Mouse (Mus musculus): ENCODE measurements around the gene Vrk1.

Vrk1 gene

DNA sequence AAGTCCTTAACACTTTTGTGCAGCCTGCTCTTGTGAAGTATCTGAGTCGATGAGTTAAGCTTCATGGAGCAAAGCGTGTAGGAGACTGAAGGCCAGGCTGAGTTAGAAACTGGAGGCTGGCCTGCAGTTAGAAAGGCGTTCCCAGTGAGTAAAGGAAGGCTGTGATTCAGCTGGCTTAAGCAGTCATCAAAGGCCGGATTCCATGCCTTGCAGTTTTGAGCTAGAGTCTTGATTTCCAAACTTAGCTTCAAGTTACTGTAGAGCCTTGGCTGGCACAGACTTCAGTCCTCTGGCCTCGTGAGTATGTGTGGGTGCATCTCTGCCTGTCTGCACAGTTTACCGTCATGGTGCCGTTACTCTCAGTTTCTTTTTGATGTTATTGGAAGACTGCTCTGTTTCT lies 42.2 kb downstream of the Vrk1 start:
- DNase-seq (ENCODE audit: low read depth, low spot score), result no peak

DNA sequence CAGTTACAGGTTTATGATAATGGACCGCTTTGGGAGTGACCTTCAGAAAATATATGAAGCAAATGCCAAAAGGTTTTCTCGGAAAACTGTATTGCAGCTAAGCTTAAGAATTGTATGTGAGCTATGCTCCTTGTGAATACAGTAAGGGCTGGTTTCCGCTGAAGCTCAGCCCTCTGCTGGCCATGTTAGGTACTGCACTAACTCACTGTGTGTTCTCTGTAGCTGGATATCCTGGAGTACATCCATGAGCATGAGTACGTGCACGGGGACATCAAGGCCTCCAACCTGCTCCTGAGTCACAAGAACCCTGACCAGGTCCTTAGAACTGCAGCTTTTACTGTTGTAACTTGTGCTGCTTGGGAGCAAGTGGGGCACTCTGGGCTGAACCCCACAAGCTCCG lies 45.8 kb downstream of the Vrk1 start:
- DNase-seq (ENCODE audit: low read depth, low spot score), result peak; percentile 50

DNA sequence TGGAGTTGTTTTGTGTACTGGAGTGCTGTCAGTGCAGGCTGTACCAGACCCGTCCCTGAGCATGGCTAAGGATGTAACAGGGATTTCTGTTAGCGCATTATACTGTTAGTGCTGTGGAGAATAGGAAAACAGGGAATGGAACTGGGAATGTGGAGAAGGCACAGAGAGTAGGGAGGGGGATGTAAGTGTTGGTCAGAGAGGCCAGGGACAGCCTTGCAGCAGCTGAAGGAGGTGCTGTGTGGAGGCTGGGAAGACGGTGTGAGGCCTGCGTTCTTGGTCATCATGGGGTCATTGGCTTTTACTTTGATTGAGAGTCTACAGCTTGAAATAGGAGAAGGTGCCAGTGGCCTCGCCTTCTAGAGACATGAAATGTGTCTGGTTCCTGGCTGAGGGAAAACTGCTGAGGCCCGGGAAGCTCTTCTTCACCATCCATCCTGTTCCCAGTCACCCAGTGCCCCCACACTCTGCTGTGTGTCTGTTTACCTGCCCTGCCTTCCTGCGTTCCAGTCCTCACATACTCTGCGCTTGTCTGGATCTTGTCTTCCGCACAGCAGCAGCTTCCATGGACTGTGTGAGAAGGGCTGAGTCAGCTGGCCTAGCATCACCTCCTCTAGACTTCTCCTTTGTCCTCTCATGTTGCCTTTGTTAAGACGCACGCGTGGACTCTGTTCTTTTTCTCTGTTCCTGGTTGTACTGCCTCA lies 50.0 kb downstream of the Vrk1 start:
- no peak for DNase-seq (ENCODE audit: low read depth, low spot score)

DNA sequence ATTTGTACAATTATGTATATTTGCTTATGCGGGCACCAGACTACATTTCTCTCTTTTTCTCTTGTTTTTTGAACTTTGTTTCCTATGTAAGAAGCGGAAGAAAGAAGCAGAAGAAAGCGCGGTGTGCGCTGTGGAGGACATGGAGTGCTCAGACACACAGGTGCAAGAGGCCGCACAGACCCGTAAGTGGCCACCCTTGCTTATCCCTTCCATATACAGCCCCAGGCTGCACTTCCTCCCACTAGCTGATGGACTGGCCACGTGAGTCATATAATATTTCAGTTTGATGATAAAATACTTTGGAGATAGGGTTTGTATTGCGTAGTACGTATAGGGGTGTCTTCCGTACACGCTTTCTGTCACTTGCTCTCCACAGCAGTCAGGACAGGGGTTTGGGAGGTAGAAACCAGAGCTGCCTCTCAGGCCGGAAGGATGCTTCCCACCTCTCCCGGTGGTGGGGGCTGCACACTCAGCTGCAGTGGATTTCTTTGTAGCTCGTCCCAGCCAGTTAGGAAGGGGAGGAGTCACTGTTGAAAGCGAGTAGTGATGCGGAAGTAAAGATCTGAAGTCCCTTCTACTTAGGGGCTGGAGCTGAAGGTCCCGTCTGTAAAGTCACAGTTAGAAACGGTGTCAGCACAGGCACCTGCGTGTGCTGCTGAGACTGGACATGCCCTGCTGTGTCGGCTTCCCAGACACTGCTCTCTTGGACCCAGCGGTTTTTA lies 60.6 kb downstream of the Vrk1 start:
- DNase-seq (ENCODE audit: low read depth, low spot score), result no peak

DNA sequence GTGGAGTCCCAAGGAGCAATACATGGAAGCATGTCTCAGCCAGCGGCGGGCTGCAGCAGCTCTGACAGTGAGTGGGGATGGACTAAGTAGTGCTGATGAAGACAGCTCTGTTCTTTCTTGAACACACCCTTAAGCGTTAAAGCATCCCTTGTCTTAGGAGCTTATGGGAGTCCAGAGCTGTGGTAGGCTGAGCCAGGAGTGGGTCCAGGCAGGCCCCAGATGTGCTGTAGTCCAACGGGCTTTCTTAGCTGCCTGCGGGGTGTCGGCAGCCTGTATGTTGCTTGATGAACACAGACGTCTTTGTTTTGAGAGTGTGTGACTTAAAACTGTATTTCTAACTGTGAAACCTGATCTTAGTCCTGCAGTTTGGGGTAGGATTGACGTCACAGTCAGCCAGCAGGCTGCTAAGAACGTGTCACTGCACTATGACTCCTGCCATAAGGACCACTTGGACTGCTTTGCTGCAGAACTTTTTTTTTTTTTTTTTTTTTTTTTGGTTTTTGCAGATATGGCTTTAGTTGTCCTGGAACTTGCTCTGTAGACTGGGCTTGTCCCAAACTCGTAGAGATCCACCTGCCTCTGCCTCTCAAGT lies 61.6 kb downstream of the Vrk1 start:
- DNase-seq (ENCODE audit: low read depth, low spot score), result no peak

DNA sequence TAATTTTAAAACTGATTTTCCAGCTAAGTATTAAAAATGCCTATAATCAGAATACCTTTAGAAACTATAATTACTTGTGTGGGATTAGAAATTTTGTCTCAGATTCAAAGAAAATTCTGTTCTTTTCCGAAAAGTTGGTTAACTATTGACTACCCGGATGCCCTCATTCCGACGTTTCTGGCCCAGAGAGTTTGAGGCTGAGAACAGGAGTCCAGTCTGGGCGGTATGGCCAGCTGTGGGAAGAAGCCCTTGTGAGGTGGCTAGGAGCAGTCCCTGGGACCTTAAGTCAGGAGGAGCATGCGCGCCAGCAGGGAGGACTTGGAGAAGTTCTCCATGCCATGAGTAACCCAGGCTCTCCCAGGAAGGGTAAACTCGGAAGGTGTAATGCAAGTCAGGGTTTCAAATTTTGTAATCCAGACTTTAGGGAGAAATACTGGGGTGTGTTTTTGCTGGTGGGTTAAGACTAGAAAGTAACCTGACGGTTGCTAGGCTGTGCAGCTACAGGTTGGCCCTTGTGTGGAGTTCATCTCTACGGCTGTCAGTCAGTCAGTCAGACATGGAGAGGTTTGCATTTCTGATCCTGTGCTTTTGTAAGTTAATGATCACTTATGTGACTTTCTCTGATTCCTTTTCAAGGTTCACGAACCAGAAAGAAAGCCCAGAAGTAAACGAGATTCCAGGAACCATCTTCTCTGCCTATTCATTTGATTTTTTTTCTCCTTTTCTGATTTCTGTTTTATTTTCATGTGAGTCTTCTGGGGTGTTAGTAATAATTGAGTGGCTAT lies 64.5 kb downstream of the Vrk1 start:
- no peak for DNase-seq (ENCODE audit: low read depth, low spot score)

DNA sequence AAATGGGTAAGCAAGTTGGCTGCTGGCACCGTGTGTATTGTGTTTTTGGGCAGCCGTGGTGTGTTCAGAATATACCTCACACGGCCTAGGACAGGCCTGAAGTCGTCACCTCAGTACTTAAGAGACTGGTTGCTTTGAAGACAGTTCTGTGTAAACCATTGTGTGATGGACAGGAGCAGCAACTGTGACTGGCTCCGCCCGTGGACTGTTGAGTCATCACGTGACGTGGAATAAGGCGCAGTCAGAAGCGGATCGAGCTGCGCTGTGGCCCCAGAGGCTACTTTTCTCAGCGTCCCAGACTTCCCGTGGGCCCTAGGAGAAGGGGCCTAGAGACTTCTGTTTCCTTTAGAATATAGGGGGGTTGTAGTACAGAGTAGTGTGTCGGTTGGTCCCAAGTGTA lies 66.1 kb downstream of the Vrk1 start:
- no peak for DNase-seq (ENCODE audit: low read depth, low spot score)

DNA sequence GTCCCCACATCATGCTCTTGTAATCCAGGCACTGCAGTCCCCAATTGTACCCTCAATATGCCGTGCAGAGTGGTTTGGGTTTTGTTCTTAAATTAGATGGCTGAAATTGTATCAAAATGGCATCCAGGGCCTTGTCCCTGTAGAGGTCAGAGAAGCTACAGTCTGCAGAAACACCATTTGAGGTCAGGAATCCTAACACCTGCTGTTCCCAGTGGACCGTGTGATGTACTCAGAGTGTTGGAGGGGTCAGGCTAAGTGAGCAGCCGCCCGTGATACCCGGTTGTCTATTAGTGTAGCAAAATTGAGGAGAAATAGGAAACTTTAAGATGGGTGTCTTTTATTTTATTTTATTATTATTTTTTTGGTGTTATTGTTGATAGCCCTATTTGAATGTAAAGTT lies 70.5 kb downstream of the Vrk1 start:
- DNase-seq (ENCODE audit: low read depth, low spot score), result no peak

DNA sequence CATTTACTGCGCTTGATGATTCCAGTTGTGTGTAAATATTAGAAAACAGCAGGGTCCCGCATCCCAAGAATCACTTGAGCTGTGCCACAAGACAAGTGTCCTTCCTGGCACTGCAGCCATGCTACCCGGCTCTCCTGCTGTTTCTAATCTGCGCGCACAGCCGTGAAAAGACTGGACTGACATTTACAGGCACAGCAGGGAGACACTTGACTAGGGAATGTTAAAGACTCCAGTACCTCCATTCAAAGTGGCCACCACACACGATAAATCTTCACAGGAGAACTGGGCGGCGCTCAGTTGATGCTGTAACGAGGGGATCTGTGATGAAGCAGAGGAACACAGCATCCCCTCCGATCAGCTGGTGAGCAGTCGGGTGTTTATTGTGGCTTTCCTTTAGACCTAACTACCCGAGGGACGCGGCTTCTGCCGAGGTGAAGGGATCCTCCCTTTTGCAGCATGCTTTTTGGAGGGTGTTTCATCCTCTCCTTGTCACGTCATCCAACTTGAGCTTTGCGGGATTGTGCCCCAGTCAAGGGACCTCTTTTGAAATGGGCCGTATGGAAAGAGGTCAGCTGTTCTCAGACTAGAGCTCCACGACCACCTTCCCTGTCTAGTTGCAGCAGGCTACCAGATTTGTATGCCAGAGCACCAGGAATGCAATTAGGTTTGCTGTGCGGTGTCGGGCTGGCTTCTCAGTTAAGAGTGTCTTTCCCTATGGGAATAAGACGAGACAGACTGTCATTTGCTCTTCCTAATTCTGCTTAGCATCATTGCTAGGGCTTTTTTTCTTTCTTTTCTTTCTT lies 71.1 kb downstream of the Vrk1 start:
- DNase-seq (ENCODE audit: low read depth, low spot score), result no peak

DNA sequence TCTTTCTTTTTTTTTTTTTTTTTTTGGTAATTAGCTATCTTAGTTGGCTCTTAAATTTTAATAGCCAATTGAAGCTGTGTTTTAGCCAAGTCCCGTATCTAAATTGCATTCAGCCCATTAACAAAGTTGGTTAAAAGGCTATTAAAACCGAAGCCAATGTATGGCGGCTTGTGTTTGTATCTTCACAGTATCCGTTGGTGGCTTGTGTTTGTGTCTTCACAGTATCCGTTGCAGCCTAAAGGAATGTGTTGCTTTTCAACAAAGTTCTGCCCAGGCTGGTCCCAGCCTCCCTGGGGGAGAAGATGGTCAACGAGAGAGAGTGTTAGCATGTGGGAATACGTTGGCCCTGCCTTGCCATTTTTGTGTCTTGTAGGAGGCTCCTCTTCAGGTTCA lies 71.7 kb downstream of the Vrk1 start:
- no peak for DNase-seq (ENCODE audit: low read depth, low spot score)

DNA sequence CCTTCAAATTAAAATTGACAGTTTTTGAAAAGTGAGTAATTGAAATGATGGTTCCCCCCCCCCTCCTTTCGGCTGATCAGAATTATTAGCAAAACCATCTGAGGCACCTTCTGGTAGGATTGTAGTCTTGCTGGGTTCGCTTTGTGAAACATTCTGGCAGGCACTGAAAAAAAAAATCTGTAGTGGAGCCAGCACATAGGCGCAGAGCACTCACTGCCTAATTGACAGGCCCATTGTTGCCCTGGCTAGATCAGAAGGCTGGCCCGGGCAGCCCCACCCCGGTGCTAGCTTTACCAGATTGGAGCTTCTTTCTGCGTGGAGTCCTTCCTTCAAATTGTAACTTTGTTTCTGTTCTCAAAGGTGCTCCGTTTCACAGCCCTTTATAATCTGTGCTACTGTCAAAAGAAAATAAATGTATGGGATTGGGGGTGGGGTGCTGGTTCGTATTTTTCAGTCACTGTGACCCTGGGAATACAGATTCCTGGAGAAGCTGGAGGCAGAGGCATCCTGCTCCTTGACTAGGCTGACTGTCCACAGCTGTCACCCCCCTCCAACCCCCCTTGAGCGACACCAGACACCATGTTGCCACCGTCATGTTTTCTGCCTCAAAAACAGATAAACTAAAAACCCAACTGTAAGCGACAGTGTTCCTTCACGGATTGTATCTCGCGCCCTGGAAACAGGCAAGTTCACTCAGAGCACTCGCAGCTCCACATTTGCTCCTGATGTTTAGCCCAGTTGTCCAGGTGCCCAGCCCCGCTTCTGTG lies 72.3 kb downstream of the Vrk1 start:
- DNase-seq (ENCODE audit: low read depth, low spot score), result no peak

DNA sequence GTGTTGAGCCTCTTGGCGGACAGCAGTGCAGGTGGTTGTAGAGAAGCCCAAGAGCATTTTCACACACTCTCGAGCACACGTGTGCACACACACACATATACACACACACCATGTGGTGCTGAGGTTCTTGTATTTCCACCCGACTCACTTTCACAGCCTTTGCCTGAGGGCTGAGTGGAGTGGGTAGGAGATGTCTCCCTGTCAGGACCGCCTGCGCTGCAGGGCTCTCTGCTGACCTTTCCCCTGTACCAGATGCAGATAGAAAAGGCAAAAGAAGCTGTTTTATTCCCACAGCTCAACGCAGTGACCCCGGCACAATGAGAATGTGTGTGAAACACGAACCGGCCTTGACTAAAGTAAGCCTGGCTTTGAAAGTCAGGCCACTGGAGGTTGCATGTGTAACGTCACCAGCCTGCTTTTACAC lies 72.9 kb downstream of the Vrk1 start:
- no peak for DNase-seq (ENCODE audit: low read depth, low spot score)

DNA sequence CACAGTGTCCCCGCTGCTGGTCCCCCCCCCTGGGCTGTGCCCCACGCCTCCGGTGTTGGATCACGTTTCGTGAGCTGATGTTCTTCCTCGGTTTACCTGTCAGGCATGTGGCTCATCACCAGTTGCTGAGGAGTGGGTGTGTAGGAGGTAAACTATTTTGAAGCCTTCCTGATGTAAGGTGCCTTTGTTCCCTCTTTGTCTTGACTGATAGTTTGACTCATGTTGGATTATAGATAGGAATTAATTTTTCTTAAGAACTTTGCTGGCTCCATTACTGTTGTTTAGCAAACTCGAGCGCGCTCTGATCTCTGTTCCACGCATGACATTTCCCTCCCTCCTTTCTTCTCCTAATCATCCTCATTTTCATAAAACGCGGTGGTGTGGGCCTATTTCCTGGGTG lies 74.1 kb downstream of the Vrk1 start:
- DNase-seq (ENCODE audit: low read depth, low spot score), result no peak

DNA sequence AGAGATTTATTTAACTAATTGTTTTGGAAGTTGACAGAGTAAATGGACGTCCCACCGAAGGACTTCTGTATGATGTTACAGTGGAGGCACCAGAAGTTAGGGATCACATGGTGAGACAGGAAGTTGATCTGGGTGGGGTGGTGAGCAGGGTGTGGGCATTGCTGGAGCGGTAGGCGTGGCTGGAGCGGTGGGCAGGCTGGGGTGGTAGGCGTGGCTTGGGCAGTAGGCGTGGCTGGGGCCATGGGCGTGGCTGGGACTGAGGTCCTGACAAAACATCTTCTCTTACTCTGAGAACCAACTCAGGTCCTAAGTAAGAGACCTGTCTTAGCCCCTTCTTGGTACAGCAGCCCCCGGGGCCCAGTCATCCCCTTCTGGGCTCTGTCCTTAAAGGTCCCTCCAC lies 84.8 kb downstream of the Vrk1 start:
- no peak for DNase-seq (ENCODE audit: low read depth, low spot score)

DNA sequence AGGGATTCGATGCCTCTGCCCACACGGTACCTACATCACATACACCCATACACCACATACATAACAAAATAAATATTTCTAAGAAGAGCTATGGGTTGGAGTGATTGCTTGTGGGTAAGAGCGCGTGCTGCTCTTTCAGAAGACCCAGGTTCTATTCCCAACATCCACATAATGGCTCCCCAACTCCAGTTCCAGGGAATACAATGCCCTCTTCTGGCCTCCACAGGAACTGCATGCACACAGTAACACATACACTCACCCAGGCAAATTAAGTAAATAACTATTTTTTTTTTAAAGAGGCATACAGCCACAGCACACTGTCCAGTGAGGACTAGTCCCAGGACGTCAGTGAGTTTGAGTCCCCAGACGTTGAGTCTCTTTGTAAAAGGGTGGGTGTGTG lies 92.0 kb downstream of the Vrk1 start:
- no peak for DNase-seq (ENCODE audit: low read depth, low spot score)

DNA sequence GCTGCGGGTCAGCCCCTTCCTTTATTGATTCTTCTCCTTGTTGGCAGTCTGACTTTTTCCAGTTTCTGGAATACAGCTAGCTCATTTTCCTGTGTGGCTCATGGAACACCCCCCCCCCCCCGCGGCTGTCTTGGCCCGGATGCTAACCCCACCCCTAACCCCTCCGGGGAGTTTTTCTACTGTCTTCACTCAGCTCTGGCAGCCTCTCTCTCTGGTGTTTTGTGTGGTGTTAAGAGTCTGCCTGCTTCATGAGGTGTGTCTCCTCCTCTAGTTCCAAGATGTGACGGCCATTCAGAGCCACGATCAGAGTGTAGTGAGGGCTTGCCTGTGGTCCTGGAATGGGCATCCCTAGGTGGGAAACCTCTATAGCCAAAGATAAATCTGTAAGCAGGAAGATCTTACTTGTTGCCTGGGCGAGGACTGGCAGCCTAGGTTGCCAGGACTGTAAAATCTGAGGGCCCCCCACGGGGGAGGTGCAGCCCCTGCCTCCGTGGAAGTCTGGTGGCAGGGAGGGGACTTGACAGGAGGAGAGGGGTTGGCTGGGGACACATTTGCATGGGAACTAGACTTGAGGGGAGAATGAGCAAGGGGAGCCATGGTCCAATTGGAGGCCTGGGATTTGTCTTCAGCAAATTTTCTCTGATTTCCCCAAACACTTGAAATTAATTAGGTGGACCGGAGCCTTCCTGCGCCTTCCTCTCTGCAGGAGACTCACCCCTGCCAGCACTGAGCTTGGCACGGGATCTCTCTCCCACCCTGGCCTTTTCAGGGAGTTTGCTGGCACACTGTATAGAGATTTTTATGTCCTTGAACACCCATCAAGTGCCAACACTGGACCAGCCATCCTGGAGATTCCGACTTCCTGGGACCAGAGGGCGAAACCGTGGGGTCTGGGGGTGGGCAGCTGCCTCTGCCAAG lies 93.0 kb downstream of the Vrk1 start:
- DNase-seq (ENCODE audit: low read depth, low spot score), result no peak

DNA sequence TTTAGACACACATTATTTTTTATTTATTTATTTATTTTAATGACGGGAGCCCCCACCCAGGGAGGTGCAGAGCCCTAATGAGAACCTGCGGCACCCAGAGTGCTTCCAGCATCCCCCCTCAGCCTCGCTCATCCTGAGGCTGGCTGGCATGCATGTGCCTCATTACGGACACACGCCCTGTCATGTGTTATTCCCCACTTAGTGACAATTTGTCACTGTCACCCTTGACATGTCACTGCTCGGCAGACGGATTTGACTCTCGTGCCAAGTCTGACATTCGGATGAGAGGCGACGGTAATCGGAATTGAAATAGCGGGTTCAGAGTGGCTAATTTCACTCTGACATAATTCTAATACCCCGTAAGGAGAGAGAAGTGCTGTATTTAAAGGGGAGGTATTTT lies 97.2 kb downstream of the Vrk1 start:
- DNase-seq (ENCODE audit: low read depth, low spot score), result no peak

DNA sequence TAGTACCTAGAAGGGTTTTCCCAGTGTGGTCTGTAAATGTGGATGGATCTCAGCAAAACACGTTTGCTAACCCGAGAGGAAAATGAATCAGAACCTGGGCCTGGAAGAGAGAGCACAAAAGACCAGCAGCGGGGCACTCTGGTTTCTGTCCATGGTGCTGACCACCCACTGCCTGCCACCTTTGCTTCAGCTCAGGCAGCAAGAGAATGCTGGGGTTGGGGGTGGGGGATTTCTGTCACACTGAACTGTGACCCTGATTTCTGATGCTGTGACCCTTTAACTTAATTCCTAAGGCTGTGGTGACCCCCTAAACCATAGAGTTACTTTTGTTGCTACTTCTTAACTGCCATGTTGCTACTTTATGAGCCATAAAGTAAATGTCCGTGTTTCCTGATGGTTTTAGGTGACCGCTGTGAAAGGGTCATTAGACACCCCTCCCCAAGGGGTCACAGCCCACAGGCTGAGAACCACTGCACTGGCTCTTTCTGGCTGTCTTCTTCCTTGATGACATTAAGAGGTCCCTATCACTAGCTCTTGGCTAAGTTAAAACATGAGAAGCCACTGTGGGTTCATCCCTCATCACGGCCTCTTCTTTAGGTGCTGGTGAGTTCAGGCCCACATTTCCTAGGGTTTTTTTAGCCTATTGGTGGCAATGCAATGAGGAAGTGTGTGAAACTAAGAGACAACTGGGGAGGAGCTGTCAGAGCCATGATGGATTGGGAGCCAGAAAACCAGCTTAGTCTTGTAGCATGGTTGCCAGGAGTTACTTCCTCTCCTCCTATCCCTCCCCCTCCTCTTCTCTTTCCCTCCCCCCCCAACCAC lies 105.3 kb downstream of the Vrk1 start:
- DNase-seq (ENCODE audit: low read depth, low spot score), result no peak

DNA sequence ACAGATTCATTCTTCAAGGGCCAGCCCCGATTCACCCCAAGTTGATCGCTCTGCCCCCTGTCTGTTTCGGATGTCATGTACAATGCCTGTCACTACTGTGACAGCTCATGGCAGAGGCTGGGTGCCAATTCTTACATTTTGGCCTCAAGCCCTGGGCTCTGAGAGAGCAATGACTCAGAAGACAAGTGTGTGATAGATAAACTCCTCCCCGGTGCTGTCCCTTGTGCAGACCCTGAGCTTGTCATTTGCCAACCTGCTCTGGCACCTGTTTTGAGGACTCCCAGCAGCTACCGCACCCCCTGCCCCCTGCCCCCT lies 105.8 kb downstream of the Vrk1 start:
- no peak for DNase-seq (ENCODE audit: low read depth, low spot score)

All from retina, adult 2 months (tissue).